Mouse (Mus musculus) embryonic facial prominence, embryonic 11.5 days (tissue): ENCODE results near the gene Mreg. TPM values are rescaled to one million over a fixed set of nuclear protein-coding genes. Genes with fewer than 3 reads are reported as not detected.

ENCODE experiments used
- ATAC-seq: fragments of 200-750 bp; cut with Nextera tagmentation; replicated peaks from 2 replicates; pipeline ENCODE4 v1.8.0; 2017; ENCODE audit warnings: low read depth; ENCODE audit not compliant: insufficient number of reproducible peaks, low FRiP score, low TSS enrichment
- DNase-seq: peaks from one replicate; pipeline ENCODE4 v3.0.0-alpha.2; 2015; ENCODE audit warnings: low spot score
- H3K27ac ChIP-seq: fragments of 300-500 bp; sonication (generic); replicated peaks from 2 replicates; pipeline ENCODE4 v1.5.1; 2014; ENCODE audit warnings: mild to moderate bottlenecking, low read depth, low read length, control low read depth
- H3K27me3 ChIP-seq: fragments of 300-500 bp; sonication (generic); 2 replicates; pipeline ENCODE4 v1.6.1; 2014; ENCODE audit warnings: mild to moderate bottlenecking, low read length, moderate library complexity, mixed read lengths; ENCODE audit not compliant: control insufficient read depth, insufficient read depth
- H3K36me3 ChIP-seq: fragments of 300-500 bp; sonication (generic); replicated peaks from 2 replicates; pipeline ENCODE4 v1.6.1; 2014; ENCODE audit warnings: low read depth, mild to moderate bottlenecking, low read length, moderate library complexity, mixed read lengths; ENCODE audit not compliant: control insufficient read depth, insufficient read depth
- H3K4me1 ChIP-seq: fragments of 300-500 bp; sonication (generic); 2 replicates; pipeline ENCODE4 v1.6.1; 2014; ENCODE audit warnings: low read length, mixed read lengths; ENCODE audit not compliant: control insufficient read depth, insufficient read depth
- H3K4me2 ChIP-seq: fragments of 300-500 bp; sonication (generic); 2 replicates; pipeline ENCODE4 v1.6.1; 2014; ENCODE audit warnings: low read depth, mild to moderate bottlenecking, control low read depth, low read length, moderate library complexity
- H3K4me3 ChIP-seq: fragments of 300-500 bp; sonication (generic); 2 replicates; pipeline ENCODE4 v1.5.1; 2014; ENCODE audit warnings: low read depth, low read length, control low read depth
- H3K9ac ChIP-seq: fragments of 300-500 bp; sonication (generic); replicated peaks from 2 replicates; pipeline ENCODE4 v1.6.1; 2014; ENCODE audit warnings: mild to moderate bottlenecking, control low read depth, low read length
- H3K9me3 ChIP-seq: fragments of 300-500 bp; sonication (generic); replicated peaks from 2 replicates; pipeline ENCODE4 v1.6.1; 2016; ENCODE audit warnings: mild to moderate bottlenecking, low read length, inconsistent platforms, mixed read lengths; ENCODE audit not compliant: control insufficient read depth
- WGBS: fragments of 180-500 bp; shearing (Covaris S2); extraction: QIAGEN DNeasy Blood & Tissue Kit; methylation state at CpG from one replicate; pipeline ENCODE4 v1.1.7; 2014; 5-methylcytosine and 5-hydroxymethylcytosine counted together
- polyA plus RNA-seq: library from polyadenylated mRNA; unstranded; fragments of >200 nt; fragmentation: Nextera tagmentation; extraction: Ambion mirVana; gene quantifications from 2 replicates; pipeline ENCODE4 v1.2.1, GENCODE M21; 2014

The Mreg gene
- polyA plus RNA-seq, 1 experiment from 2014 or later = 24.7 TPM

- DNase-seq (no peak), ATAC-seq (peak; percentile 40; the same call in 1 of the 2 replicates)
- Histone ChIP-seq H3K4me3 (no peak overlapping the region), H3K9ac (no peak overlapping the region), H3K27me3 (no peaks in the 10 kb centered on the region), H3K4me1 (no peaks in the 10 kb centered on the region), H3K27ac (no peak overlapping the region), H3K36me3 (no peaks in the 10 kb centered on the region), H3K4me2 (no peak overlapping the region), H3K9me3 (no peaks in the 10 kb centered on the region)
- 73% methylated on average over 10 of the region's 10 CpGs for WGBS
Measured at GRCm38 (mm10) chr1:72196626-72197359, 15.3 kb downstream of the Mreg start.

- 90% methylated on average over 5 of the region's 5 CpGs for WGBS
- Histone ChIP-seq H3K4me1 (no peaks in the 10 kb centered on the region), H3K9me3 (no peaks in the 10 kb centered on the region), H3K27me3 (no peaks in the 10 kb centered on the region), H3K4me3 (no peak overlapping the region), H3K36me3 (no peaks in the 10 kb centered on the region), H3K27ac (no peak overlapping the region), H3K9ac (no peak overlapping the region), H3K4me2 (no peak overlapping the region)
- ATAC-seq = no peak
- DNase-seq = no peak
Measured at GRCm38 (mm10) chr1:72196123-72196522, 16.0 kb downstream of the Mreg start.

GRCm38 (mm10) chr1:72191449-72191848, 20.7 kb downstream of the Mreg start:
- ATAC-seq (no peak), DNase-seq (no peak)
- WGBS = 90% methylated on average over 8 of the region's 8 CpGs
- H3K4me3 ChIP-seq = no peak overlapping the region
- no peaks in the 10 kb centered on the region for H3K27me3 ChIP-seq
- H3K9me3 ChIP-seq = no peaks in the 10 kb centered on the region
- H3K4me1 ChIP-seq = no peaks in the 10 kb centered on the region
- no peak overlapping the region for H3K27ac ChIP-seq
- H3K36me3 ChIP-seq = no peaks in the 10 kb centered on the region
- no peak overlapping the region for H3K9ac ChIP-seq
- no peak overlapping the region for H3K4me2 ChIP-seq

- H3K9me3 ChIP-seq = no peaks in the 10 kb centered on the region
- H3K4me3 ChIP-seq = no peak overlapping the region
- H3K36me3 ChIP-seq = no peaks in the 10 kb centered on the region
- no peak overlapping the region for H3K4me2 ChIP-seq
- 70% methylated on average over 16 of the region's 16 CpGs for WGBS
- no peak for ATAC-seq
- no peak overlapping the region for H3K9ac ChIP-seq
- H3K4me1 ChIP-seq = no peaks in the 10 kb centered on the region
- DNase-seq = no peak
- no peak overlapping the region for H3K27ac ChIP-seq
- H3K27me3 ChIP-seq = no peaks in the 10 kb centered on the region
Measured at GRCm38 (mm10) chr1:72188142-72188738, 23.9 kb downstream of the Mreg start.

GRCm38 (mm10) chr1:72187486-72187885, 24.6 kb downstream of the Mreg start:
- no peak overlapping the region for H3K4me2 ChIP-seq
- ATAC-seq (no peak), DNase-seq (no peak)
- 70% methylated on average over 10 of the region's 10 CpGs for WGBS
- H3K27ac ChIP-seq = no peak overlapping the region
- no peaks in the 10 kb centered on the region for H3K4me1 ChIP-seq
- no peaks in the 10 kb centered on the region for H3K36me3 ChIP-seq
- no peak overlapping the region for H3K4me3 ChIP-seq
- H3K9me3 ChIP-seq = no peaks in the 10 kb centered on the region
- H3K27me3 ChIP-seq = no peaks in the 10 kb centered on the region
- no peak overlapping the region for H3K9ac ChIP-seq

- no peak for DNase-seq
- no peak for ATAC-seq
- no peak overlapping the region for H3K4me3 ChIP-seq
- WGBS = 84% methylated on average over 5 of the region's 5 CpGs
- H3K36me3 ChIP-seq = no peaks in the 10 kb centered on the region
- H3K4me1 ChIP-seq = no peaks in the 10 kb centered on the region
- H3K9me3 ChIP-seq = no peaks in the 10 kb centered on the region
- no peak overlapping the region for H3K27ac ChIP-seq
- H3K9ac ChIP-seq = no peak overlapping the region
- no peak overlapping the region for H3K4me2 ChIP-seq
- no peaks in the 10 kb centered on the region for H3K27me3 ChIP-seq
Measured at GRCm38 (mm10) chr1:72186151-72186550, 26.0 kb downstream of the Mreg start.

GRCm38 (mm10) chr1:72183554-72183953, 28.6 kb downstream of the Mreg start:
- Histone ChIP-seq H3K4me3 (no peak overlapping the region), H3K27me3 (no peaks in the 10 kb centered on the region), H3K4me1 (no peaks in the 10 kb centered on the region), H3K9me3 (no peaks in the 10 kb centered on the region), H3K27ac (0 out of 2 replicates have a peak overlapping the region, but pooled peaks have one; percentile 30), H3K36me3 (no peaks in the 10 kb centered on the region), H3K9ac (no peak overlapping the region), H3K4me2 (no peak overlapping the region)
- DNase-seq (no peak), ATAC-seq (peak; percentile 39; the same call in 1 of the 2 replicates)
- WGBS = 48% methylated on average over 6 of the region's 6 CpGs

GRCm38 (mm10) chr1:72182930-72183499, 29.1 kb downstream of the Mreg start:
- Histone ChIP-seq H3K9ac (no peak overlapping the region), H3K4me2 (peak overlapping the region; percentile 10; the same call in 1 of the 2 replicates), H3K4me3 (no peak overlapping the region), H3K27me3 (no peaks in the 10 kb centered on the region), H3K36me3 (no peaks in the 10 kb centered on the region), H3K9me3 (no peaks in the 10 kb centered on the region), H3K27ac (no peak overlapping the region), H3K4me1 (no peaks in the 10 kb centered on the region)
- 5% methylated on average over 13 of the region's 13 CpGs for WGBS
- peak; percentile 76 for ATAC-seq
- DNase-seq = peak; percentile 53
